Mouse (Mus musculus) E14TG2a.4 (cell line): ENCODE results near the gene Lekr1.

Source experiments
- CTCF ChIP-seq: conservative IDR thresholded peaks from 2 replicates; pipeline ENCODE4 v1.5.1; 2014; ENCODE audit warnings: low read length
- NANOG ChIP-seq: IDR thresholded peaks from 2 replicates; pipeline ENCODE4 v1.6.1; 2014; ENCODE audit warnings: borderline replicate concordance, low read length, mixed read lengths

DNA sequence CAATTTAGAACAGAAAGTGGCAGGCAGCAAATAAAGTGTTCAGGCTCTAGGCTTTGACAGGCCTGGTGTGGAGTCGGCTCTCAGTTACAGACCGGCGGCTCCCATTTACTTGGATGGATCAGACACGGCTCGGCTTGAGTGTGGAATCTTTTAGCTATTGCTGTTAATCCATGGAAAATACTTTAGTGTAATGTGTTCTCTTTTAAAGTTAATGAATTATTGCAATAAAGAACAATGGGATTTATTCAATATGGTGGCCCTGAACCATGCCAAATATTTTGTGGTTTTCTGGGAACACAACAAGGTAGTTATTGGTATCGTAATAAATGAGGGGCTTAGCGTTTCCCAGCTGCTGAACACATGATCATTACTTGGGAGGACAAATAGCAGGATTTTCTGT, 28.7 kb upstream of the Lekr1 start:
- no peak for TF ChIP-seq CTCF
- no peak for TF ChIP-seq NANOG
